8 mouse cellular contexts compared by ENCODE assay signal in genomic region chr2:76030080-76030479, GRCm38 (mm10). TPM values are rescaled to one million over a fixed set of nuclear protein-coding genes. Genes with fewer than 3 reads are reported as not detected.
DNase-seq lines count a peak whose midpoint lies in the region; ATAC-seq and TF ChIP-seq lines count a peak whose summit lies in the region.

No protein-coding gene starts in this region.

- no peak for TF ChIP-seq CTCF in heart, adult 2 months (IDR thresholded peaks at IDR 0.05)

- H3K27me3 ChIP-seq in heart, embryonic 13.5 days (replicated peaks): no peaks in the 10 kb centered on the region
- no peaks in the 10 kb centered on the region for H3K27me3 ChIP-seq in heart, adult 2 months (ENCODE audit: control insufficient read depth, insufficient read depth, low read length)
- no peaks in the 10 kb centered on the region for H3K27me3 ChIP-seq in embryonic facial prominence, embryonic 10.5 days (replicated peaks; ENCODE audit: low read depth, poor library complexity, severe bottlenecking)
- no peaks in the 10 kb centered on the region for H3K27me3 ChIP-seq in hindbrain, embryonic 16.5 days (replicated peaks; ENCODE audit: control insufficient read depth, insufficient read depth, low read length)
- no peaks in the 10 kb centered on the region for H3K27me3 ChIP-seq in limb, embryonic 14.5 days (ENCODE audit: control insufficient read depth, insufficient read depth, low read length)
- no peaks in the 10 kb centered on the region for H3K27me3 ChIP-seq in stomach, embryonic 14.5 days (ENCODE audit: control insufficient read depth, insufficient read depth, low read length)

- peaks cover 26% of the 10 kb centered on the region for H3K4me1 ChIP-seq in heart, embryonic 13.5 days
- H3K4me1 ChIP-seq in heart, adult 2 months (ENCODE audit: control insufficient read depth, insufficient read depth, low read length): no peaks in the 10 kb centered on the region
- H3K4me1 ChIP-seq in embryonic facial prominence, embryonic 10.5 days: peaks cover 29% of the 10 kb centered on the region
- H3K4me1 ChIP-seq in hindbrain, embryonic 16.5 days (ENCODE audit: control insufficient read depth, insufficient read depth, low read depth, low read length): peaks cover 22% of the 10 kb centered on the region
- H3K4me1 ChIP-seq in limb, embryonic 14.5 days (ENCODE audit: control insufficient read depth, insufficient read depth, low read length): peaks cover 23% of the 10 kb centered on the region
- H3K4me1 ChIP-seq in stomach, embryonic 14.5 days (ENCODE audit: control insufficient read depth, insufficient read depth, low read length): peaks cover 11% of the 10 kb centered on the region; the same call in 1 of the 2 replicates

- TF ChIP-seq EP300 in heart, adult 2 months (IDR thresholded peaks at IDR 0.05; ENCODE audit: insufficient read depth, low read depth, low read length): no peak

- DNase-seq in heart, adult 2 months: no peak
- DNase-seq in embryonic facial prominence, embryonic 10.5 days (ENCODE audit: low spot score): peak; percentile 79
- peak; percentile 14 for DNase-seq in limb, embryonic 14.5 days (ENCODE audit: low spot score)
- no peak for DNase-seq in spleen, postnatal 4 days (ENCODE audit: low spot score in 2 of 2)
- DNase-seq in thymus, postnatal 10 days (ENCODE audit: low spot score in 2 of 2): no peak

- H3K36me3 ChIP-seq in heart, embryonic 13.5 days: no peaks in the 10 kb centered on the region
- no peaks in the 10 kb centered on the region for H3K36me3 ChIP-seq in heart, adult 2 months (ENCODE audit: control insufficient read depth, insufficient read depth, low read length)
- H3K36me3 ChIP-seq in embryonic facial prominence, embryonic 10.5 days (replicated peaks): no peaks in the 10 kb centered on the region
- H3K36me3 ChIP-seq in hindbrain, embryonic 16.5 days (ENCODE audit: control insufficient read depth, insufficient read depth, low read length): no peaks in the 10 kb centered on the region
- H3K36me3 ChIP-seq in limb, embryonic 14.5 days (ENCODE audit: control insufficient read depth, insufficient read depth, low read length): no peaks in the 10 kb centered on the region
- H3K36me3 ChIP-seq in stomach, embryonic 14.5 days (ENCODE audit: control insufficient read depth, insufficient read depth, low read length): no peaks in the 10 kb centered on the region

- no peaks in the 10 kb centered on the region for H3K9me3 ChIP-seq in heart, embryonic 13.5 days
- no peaks in the 10 kb centered on the region for H3K9me3 ChIP-seq in embryonic facial prominence, embryonic 10.5 days
- H3K9me3 ChIP-seq in hindbrain, embryonic 16.5 days (ENCODE audit: control insufficient read depth, low read length): no peaks in the 10 kb centered on the region
- H3K9me3 ChIP-seq in limb, embryonic 14.5 days (ENCODE audit: control insufficient read depth, low read length): no peaks in the 10 kb centered on the region
- H3K9me3 ChIP-seq in stomach, embryonic 14.5 days (ENCODE audit: control insufficient read depth, low read depth, low read length): no peaks in the 10 kb centered on the region

- peak overlapping the region; percentile 54 for H3K4me2 ChIP-seq in heart, embryonic 13.5 days
- H3K4me2 ChIP-seq in hindbrain, embryonic 16.5 days (ENCODE audit: low read length): peak overlapping the region; percentile 30
- H3K4me2 ChIP-seq in limb, embryonic 14.5 days (replicated peaks; ENCODE audit: low read depth, low read length, severe bottlenecking): peak overlapping the region; percentile 39
- H3K4me2 ChIP-seq in stomach, embryonic 14.5 days (replicated peaks; ENCODE audit: low read depth, low read length): peak overlapping the region; percentile 28; the same call in 1 of the 2 replicates

- H3K4me3 ChIP-seq in heart, embryonic 13.5 days: no peak overlapping the region
- H3K4me3 ChIP-seq in heart, adult 2 months: no peak overlapping the region
- peak overlapping the region; percentile 38 for H3K4me3 ChIP-seq in embryonic facial prominence, embryonic 10.5 days
- no peak overlapping the region for H3K4me3 ChIP-seq in hindbrain, embryonic 16.5 days (ENCODE audit: low read length)
- H3K4me3 ChIP-seq in limb, embryonic 14.5 days (replicated peaks; ENCODE audit: low read length): 0 out of 2 replicates have a peak overlapping the region, but pooled peaks have one; percentile 0
- H3K4me3 ChIP-seq in stomach, embryonic 14.5 days (ENCODE audit: low read depth, low read length): no peak overlapping the region

- no peak for ATAC-seq in heart, embryonic 13.5 days (ENCODE audit: extremely low read depth, insufficient number of reproducible peaks, low FRiP score, low TSS enrichment)
- ATAC-seq in hindbrain, embryonic 16.5 days: peak; percentile 82
- no peak for ATAC-seq in limb, embryonic 14.5 days (ENCODE audit: low FRiP score, low read depth)
- ATAC-seq in stomach, embryonic 14.5 days (ENCODE audit: insufficient number of reproducible peaks, insufficient read depth, low FRiP score, low read depth): no peak

- no peak overlapping the region; the same call in 1 of the 2 replicates for H3K9ac ChIP-seq in heart, embryonic 13.5 days
- no peak overlapping the region for H3K9ac ChIP-seq in heart, adult 2 months (ENCODE audit: low read depth, low read length)
- peak overlapping the region; percentile 47 for H3K9ac ChIP-seq in hindbrain, embryonic 16.5 days (ENCODE audit: low read depth, low read length)
- H3K9ac ChIP-seq in limb, embryonic 14.5 days (ENCODE audit: low read depth, low read length, severe bottlenecking): 0 out of 2 replicates have a peak overlapping the region, but pooled peaks have one; percentile 21
- no peak overlapping the region for H3K9ac ChIP-seq in stomach, embryonic 14.5 days (replicated peaks; ENCODE audit: low read depth, low read length)

- TF ChIP-seq POLR2A in heart, adult 2 months (IDR thresholded peaks at IDR 0.05; ENCODE audit: insufficient read depth, low read depth, low read length): no peak
- no peak for TF ChIP-seq POLR2A in limb, embryonic 14.5 days (IDR thresholded peaks at IDR 0.05; ENCODE audit: borderline replicate concordance, extremely low read depth, insufficient read depth, insufficient read length)

- 57% methylated on average over 8 of the region's 8 CpGs for WGBS in heart, embryonic 13.5 days
- WGBS in heart, adult 2 months: 67% methylated on average over 8 of the region's 8 CpGs
- 17% methylated on average over 8 of the region's 8 CpGs for WGBS in embryonic facial prominence, embryonic 10.5 days
- WGBS in hindbrain, embryonic 16.5 days: 7% methylated on average over 8 of the region's 8 CpGs
- 20% methylated on average over 8 of the region's 8 CpGs for WGBS in limb, embryonic 14.5 days
- WGBS in stomach, embryonic 14.5 days: 31% methylated on average over 8 of the region's 8 CpGs

- no peaks in the 10 kb centered on the region for H3K79me2 ChIP-seq in heart, adult 2 months (replicated peaks; ENCODE audit: control insufficient read depth, insufficient read depth, low read length)

- intact Hi-C loops in heart, adult 2 months (cut with DNase I): no loop called here

- peak overlapping the region; percentile 83; the same call in 1 of the 2 replicates for H3K27ac ChIP-seq in heart, embryonic 13.5 days (replicated peaks)
- H3K27ac ChIP-seq in heart, adult 2 months: no peak overlapping the region
- peak overlapping the region; percentile 89 for H3K27ac ChIP-seq in embryonic facial prominence, embryonic 10.5 days (replicated peaks)
- H3K27ac ChIP-seq in hindbrain, embryonic 16.5 days (ENCODE audit: low read depth, low read length): peak overlapping the region; percentile 90
- H3K27ac ChIP-seq in limb, embryonic 14.5 days (replicated peaks; ENCODE audit: low read depth, low read length): peak overlapping the region; percentile 33; the same call in 1 of the 2 replicates
- H3K27ac ChIP-seq in stomach, embryonic 14.5 days (ENCODE audit: low read length): no peak overlapping the region

RNA-seq across cellular contexts. Expression of gene Ttc30a1, which starts 48.3 kb away (rescaled TPM):
- polyA plus RNA-seq in heart, embryonic 13.5 days (2015; fragmentation: Nextera tagmentation; extraction: Ambion mirVana): 5.5 and 5.6 TPM in 2 replicates
- 1 to 10 TPM; 3.1 to 4.0 TPM for total RNA-seq in heart, adult 2 months (2021)
- 2.4 and 4.0 TPM in 2 replicates for polyA plus RNA-seq in heart, adult 2 months (2012; rRNA removed)
- polyA plus RNA-seq in embryonic facial prominence, embryonic 10.5 days (2016; fragmentation: Nextera tagmentation; extraction: Ambion mirVana): 11.5 and 11.7 TPM in 2 replicates
- 8.9 and 9.2 TPM in 2 replicates for polyA plus RNA-seq in hindbrain, embryonic 16.5 days (2015; fragmentation: Nextera tagmentation; extraction: Ambion mirVana)
- polyA plus RNA-seq in limb, embryonic 14.5 days (2012; rRNA removed): 6.9 TPM in 2 replicates
- 5.9 and 6.7 TPM in 2 replicates for polyA plus RNA-seq in limb, embryonic 14.5 days (2014; fragmentation: Nextera tagmentation; extraction: Ambion mirVana)
- 7.8 and 8.2 TPM in 2 replicates for polyA plus RNA-seq in stomach, embryonic 14.5 days (2014; fragmentation: Nextera tagmentation; extraction: Ambion mirVana)

RNA-seq across cellular contexts. Expression of gene Ttc30a2, which starts 52.1 kb away (rescaled TPM):
- 0.99 and 1.2 TPM in 2 replicates for polyA plus RNA-seq in heart, embryonic 13.5 days (2015; fragmentation: Nextera tagmentation; extraction: Ambion mirVana)
- total RNA-seq in heart, adult 2 months (2021): 1 to 10 TPM; 2.3 TPM
- 0.76 and 1.7 TPM in 2 replicates for polyA plus RNA-seq in heart, adult 2 months (2012; rRNA removed)
- 0.23 and 0.65 TPM in 2 replicates for polyA plus RNA-seq in embryonic facial prominence, embryonic 10.5 days (2016; fragmentation: Nextera tagmentation; extraction: Ambion mirVana)
- 0.77 and 1.1 TPM in 2 replicates for polyA plus RNA-seq in hindbrain, embryonic 16.5 days (2015; fragmentation: Nextera tagmentation; extraction: Ambion mirVana)
- polyA plus RNA-seq in limb, embryonic 14.5 days (2012; rRNA removed): 0.35 and 0.47 TPM in 2 replicates
- 0.30 TPM in 2 replicates for polyA plus RNA-seq in limb, embryonic 14.5 days (2014; fragmentation: Nextera tagmentation; extraction: Ambion mirVana)
- 0.42 and 0.63 TPM in 2 replicates for polyA plus RNA-seq in stomach, embryonic 14.5 days (2014; fragmentation: Nextera tagmentation; extraction: Ambion mirVana)

Comparison
In these comparisons a context has a peak if more than half of its experiments do, and no peak if none do; other contexts are left out.
1. H3K27ac ChIP-seq: peak in heart, embryonic 13.5 days (single experiment), embryonic facial prominence, embryonic 10.5 days (single experiment), hindbrain, embryonic 16.5 days (single experiment) and limb, embryonic 14.5 days (single experiment); none in heart, adult 2 months (single experiment) and stomach, embryonic 14.5 days (single experiment).
2. H3K4me3 ChIP-seq: peak in embryonic facial prominence, embryonic 10.5 days (single experiment) and limb, embryonic 14.5 days (single experiment); none in heart, embryonic 13.5 days (single experiment), heart, adult 2 months (single experiment), hindbrain, embryonic 16.5 days (single experiment) and stomach, embryonic 14.5 days (single experiment).
3. H3K9ac ChIP-seq: peak in hindbrain, embryonic 16.5 days (single experiment) and limb, embryonic 14.5 days (single experiment); none in heart, embryonic 13.5 days (single experiment), heart, adult 2 months (single experiment) and stomach, embryonic 14.5 days (single experiment).
4. DNase-seq: peak in embryonic facial prominence, embryonic 10.5 days (single experiment) and limb, embryonic 14.5 days (single experiment); none in heart, adult 2 months (0 of 2), spleen, postnatal 4 days (0 of 2) and thymus, postnatal 10 days (0 of 2).
5. Peak in every context shown above with its lines, with median percentiles within 50 percentile points of each other: H3K4me2 ChIP-seq.